Mouse (Mus musculus) macrophage (primary cell): ENCODE measurements at regions not wholly inside any gene's neighbourhood (a gene's known extent, or its start where the extent isn't known, plus 50 kb on each side); places are given as distances from the start of the nearest gene placed in this dataset.

ENCODE experiments used
- H3K27ac ChIP-seq: fragments of 350-480 bp; formaldehyde crosslinking; 2 replicates; pipeline ENCODE4 v1.9.0; 2021
- H3K36me3 ChIP-seq: fragments of 350-480 bp; formaldehyde crosslinking; 2 replicates; pipeline ENCODE4 v1.9.0; 2021; ENCODE audit errors: inconsistent target
- H3K4me3 ChIP-seq: fragments of 350-480 bp; formaldehyde crosslinking; 2 replicates; pipeline ENCODE4 v1.9.0; 2021; ENCODE audit errors: inconsistent target
- H3K79me2 ChIP-seq: fragments of 350-480 bp; formaldehyde crosslinking; 2 replicates; pipeline ENCODE4 v1.9.0; 2021; ENCODE audit errors: inconsistent target
- WGBS: methylation state at CpG from one replicate; pipeline ENCODE4 v1.1.7; 2026; ENCODE audit warnings: inconsistent platforms; ENCODE audit not compliant: missing documents; 5-methylcytosine and 5-hydroxymethylcytosine counted together

GRCm38 (mm10) chr15:36903922-36904321 is 103.7 kb downstream of the Zfp706 start:
- Histone ChIP-seq H3K27ac (no peak overlapping the region), H3K36me3 (no peaks in the 10 kb centered on the region), H3K79me2 (no peaks in the 10 kb centered on the region), H3K4me3 (no peak overlapping the region)
- WGBS: 97% methylated on average over 3 of the region's 5 CpGs

- no peak overlapping the region for H3K4me3 ChIP-seq
- no peaks in the 10 kb centered on the region for H3K36me3 ChIP-seq
- H3K79me2 ChIP-seq: no peaks in the 10 kb centered on the region
- 13% methylated on average over 4 of the region's 4 CpGs for WGBS
- H3K27ac ChIP-seq: no peak overlapping the region
Observed at GRCm38 (mm10) chr15:36903309-36903708, 104.3 kb downstream of the Zfp706 start.

GRCm38 (mm10) chr15:36901830-36902285 is 105.7 kb downstream of the Zfp706 start:
- no peaks in the 10 kb centered on the region for H3K79me2 ChIP-seq
- no peak overlapping the region for H3K27ac ChIP-seq
- no peak overlapping the region for H3K4me3 ChIP-seq
- 15% methylated on average over 7 of the region's 7 CpGs for WGBS
- no peaks in the 10 kb centered on the region for H3K36me3 ChIP-seq

- H3K4me3 ChIP-seq: no peak overlapping the region
- WGBS: 69% methylated on average over 5 of the region's 5 CpGs
Observed at GRCm38 (mm10) chr15:36901350-36901749, 106.2 kb downstream of the Zfp706 start.

GRCm38 (mm10) chr15:36900940-36901339 is 106.6 kb downstream of the Zfp706 start:
- 97% methylated on average over 2 of the region's 2 CpGs for WGBS
- Histone ChIP-seq H3K27ac (no peak overlapping the region), H3K4me3 (no peak overlapping the region), H3K36me3 (no peaks in the 10 kb centered on the region), H3K79me2 (no peaks in the 10 kb centered on the region)

More at GRCm38 (mm10) chr15:36901350-36901749, 106.2 kb downstream of the Zfp706 start:
- H3K36me3 ChIP-seq: no peaks in the 10 kb centered on the region
- no peak overlapping the region for H3K27ac ChIP-seq
- no peaks in the 10 kb centered on the region for H3K79me2 ChIP-seq

GRCm38 (mm10) chr15:36899882-36900281 is 107.7 kb downstream of the Zfp706 start:
- H3K27ac ChIP-seq: no peak overlapping the region
- no peak overlapping the region for H3K4me3 ChIP-seq
- no peaks in the 10 kb centered on the region for H3K79me2 ChIP-seq
- H3K36me3 ChIP-seq: no peaks in the 10 kb centered on the region
- 82% methylated on average over 1 of the region's 2 CpGs for WGBS

- WGBS: 97% methylated on average over 11 of the region's 11 CpGs
- H3K27ac ChIP-seq: no peak overlapping the region
Observed at GRCm38 (mm10) chr15:36898857-36899523, 108.6 kb downstream of the Zfp706 start.

GRCm38 (mm10) chr15:36898326-36898725 is 109.2 kb downstream of the Zfp706 start:
- H3K36me3 ChIP-seq: no peaks in the 10 kb centered on the region
- 85% methylated on average over 6 of the region's 6 CpGs for WGBS
- H3K27ac ChIP-seq: no peak overlapping the region
- no peaks in the 10 kb centered on the region for H3K79me2 ChIP-seq
- H3K4me3 ChIP-seq: no peak overlapping the region

More at GRCm38 (mm10) chr15:36898857-36899523, 108.6 kb downstream of the Zfp706 start:
- Histone ChIP-seq H3K4me3 (no peak overlapping the region), H3K79me2 (no peaks in the 10 kb centered on the region), H3K36me3 (no peaks in the 10 kb centered on the region)

GRCm38 (mm10) chr15:36896265-36896664 is 111.3 kb downstream of the Zfp706 start:
- WGBS: 9% methylated on average over 4 of the region's 4 CpGs

GRCm38 (mm10) chr15:36895031-36895430 is 112.5 kb downstream of the Zfp706 start:
- 88% methylated on average over 4 of the region's 4 CpGs for WGBS
- Histone ChIP-seq H3K4me3 (no peak overlapping the region), H3K79me2 (no peaks in the 10 kb centered on the region), H3K36me3 (no peaks in the 10 kb centered on the region), H3K27ac (no peak overlapping the region)

More at GRCm38 (mm10) chr15:36896265-36896664, 111.3 kb downstream of the Zfp706 start:
- H3K4me3 ChIP-seq: no peak overlapping the region
- H3K27ac ChIP-seq: no peak overlapping the region
- no peaks in the 10 kb centered on the region for H3K79me2 ChIP-seq
- H3K36me3 ChIP-seq: no peaks in the 10 kb centered on the region

GRCm38 (mm10) chr15:36893407-36893969 is 114.1 kb downstream of the Zfp706 start:
- 72% methylated on average over 4 of the region's 4 CpGs for WGBS
- Histone ChIP-seq H3K27ac (no peak overlapping the region), H3K79me2 (no peaks in the 10 kb centered on the region), H3K36me3 (no peaks in the 10 kb centered on the region), H3K4me3 (no peak overlapping the region)

GRCm38 (mm10) chr15:36892576-36893205 is 114.9 kb downstream of the Zfp706 start:
- no peak overlapping the region for H3K4me3 ChIP-seq
- no peak overlapping the region for H3K27ac ChIP-seq
- H3K79me2 ChIP-seq: no peaks in the 10 kb centered on the region
- WGBS: 66% methylated on average over 15 of the region's 15 CpGs
- H3K36me3 ChIP-seq: no peaks in the 10 kb centered on the region

GRCm38 (mm10) chr15:36891851-36892250 is 115.7 kb downstream of the Zfp706 start:
- no peak overlapping the region for H3K4me3 ChIP-seq
- H3K27ac ChIP-seq: no peak overlapping the region
- H3K36me3 ChIP-seq: no peaks in the 10 kb centered on the region
- 84% methylated on average over 12 of the region's 12 CpGs for WGBS
- H3K79me2 ChIP-seq: no peaks in the 10 kb centered on the region

GRCm38 (mm10) chr15:36891296-36891695 is 116.3 kb downstream of the Zfp706 start:
- Histone ChIP-seq H3K36me3 (no peaks in the 10 kb centered on the region), H3K4me3 (no peak overlapping the region), H3K27ac (no peak overlapping the region), H3K79me2 (no peaks in the 10 kb centered on the region)
- 60% methylated on average over 1 of the region's 1 CpGs for WGBS

- no peak overlapping the region for H3K4me3 ChIP-seq
- no peak overlapping the region for H3K27ac ChIP-seq
- H3K36me3 ChIP-seq: no peaks in the 10 kb centered on the region
- H3K79me2 ChIP-seq: no peaks in the 10 kb centered on the region
- 93% methylated on average over 3 of the region's 3 CpGs for WGBS
Observed at GRCm38 (mm10) chr15:36889072-36889471, 118.5 kb downstream of the Zfp706 start.
